Mouse (Mus musculus) C2C12 (cell line): ENCODE measurements around the gene Hoxc10.

ENCODE experiments used
- CEBPB ChIP-seq: IDR thresholded peaks from one replicate; pipeline ENCODE4 v1.6.1; 2011; ENCODE audit warnings: low read depth, mild to moderate bottlenecking, control low read depth, moderate library complexity
- USF1 ChIP-seq: IDR thresholded peaks from one replicate; pipeline ENCODE4 v1.6.1; 2011; ENCODE audit warnings: low read depth, mild to moderate bottlenecking, control low read depth, moderate library complexity

- TF ChIP-seq CEBPB (peak; percentile 39), USF1 (no peak)
Observed at GRCm38 (mm10) chr15:102922012-102922362, 44.6 kb upstream of the Hoxc10 start.
